Comparison of ENCODE assay signal across 8 mouse cellular contexts in the genomic region with DNA sequence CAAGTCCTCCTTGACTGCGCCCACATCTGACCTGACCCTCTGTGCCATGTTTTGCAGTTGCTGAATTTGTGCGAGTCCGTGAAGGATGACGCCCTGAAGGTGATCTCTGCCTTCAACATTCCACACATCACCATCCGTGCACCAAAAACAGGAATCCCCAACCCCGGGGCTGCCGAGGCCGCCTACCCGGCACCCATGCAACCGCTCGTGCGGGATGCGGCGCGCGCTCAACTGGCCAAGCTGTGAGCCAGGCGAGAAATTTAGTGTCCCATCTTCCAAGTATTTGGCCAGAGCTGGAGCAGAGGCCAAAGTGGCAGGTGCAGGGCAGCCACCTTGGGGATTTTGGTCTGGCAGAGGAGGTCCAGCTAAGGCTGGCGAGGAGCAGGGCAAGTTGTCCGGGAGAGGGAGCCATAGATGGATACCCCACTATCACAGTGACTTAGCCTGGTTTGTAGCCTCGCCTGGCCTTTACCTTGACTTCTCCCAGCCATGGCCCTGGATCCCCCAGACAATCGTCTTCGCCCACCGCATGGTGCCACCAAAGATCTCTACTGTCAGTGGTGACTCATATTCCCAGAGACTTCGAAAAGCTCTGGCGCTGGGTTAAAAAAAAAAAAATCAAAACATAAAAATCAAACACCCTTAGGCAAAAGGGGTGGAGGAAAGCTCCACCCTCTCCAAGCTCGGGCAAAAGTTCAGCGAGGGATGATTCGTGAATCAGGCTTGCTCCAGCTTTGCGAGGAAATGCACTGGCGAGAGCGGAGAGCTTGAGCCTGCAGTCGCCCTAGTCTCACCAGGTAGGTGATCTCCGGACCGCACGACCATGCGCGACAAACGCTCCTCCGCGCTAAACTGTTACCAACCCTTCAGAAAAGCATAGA. TPM values are rescaled to one million over a fixed set of nuclear protein-coding genes. Genes with fewer than 3 reads are reported as not detected.
DNase-seq lines count a peak whose midpoint lies in the region; ATAC-seq and TF ChIP-seq lines count a peak whose summit lies in the region.

No protein-coding gene starts in this region.

- no peaks in the 10 kb centered on the region for H3K27me3 ChIP-seq in heart, adult 2 months (ENCODE audit: control insufficient read depth, insufficient read depth, low read length)
- peaks cover 27% of the 10 kb centered on the region for H3K27me3 ChIP-seq in lung, embryonic 15.5 days
- H3K27me3 ChIP-seq in splenic B cell, adult 2 months (ENCODE audit: control insufficient read depth, insufficient read depth, low read length, poor library complexity, severe bottlenecking): no peaks in the 10 kb centered on the region; the same call in 1 of the 2 replicates

- H3K4me3 ChIP-seq in layer of hippocampus, adult 2 months: peak overlapping the region; percentile 8
- H3K4me3 ChIP-seq in heart, adult 2 months: peak overlapping the region; percentile 32
- H3K4me3 ChIP-seq in lung, embryonic 15.5 days: peak overlapping the region; percentile 70

- no peak for TF ChIP-seq POLR2A in brain, embryonic 14.5 days (IDR thresholded peaks at IDR 0.05; ENCODE audit: borderline replicate concordance, extremely low read depth, insufficient read depth, insufficient read length, poor library complexity, severe bottlenecking)
- TF ChIP-seq POLR2A in heart, adult 2 months (IDR thresholded peaks at IDR 0.05; ENCODE audit: insufficient read depth, low read depth, low read length): no peak

- WGBS in heart, adult 2 months: 15% methylated on average over 40 of the region's 40 CpGs
- 2% methylated on average over 40 of the region's 40 CpGs for WGBS in lung, embryonic 15.5 days

- intact Hi-C loops in heart, adult 2 months (cut with DNase I): loop anchor here (1.0 to 5.0 kb wide), 4 partner anchors 122 to 450 kb away; no protein-coding TSS in a partner anchor

- no peak overlapping the region for H3K9ac ChIP-seq in heart, adult 2 months (ENCODE audit: low read depth, low read length)
- H3K9ac ChIP-seq in lung, embryonic 15.5 days: peak overlapping the region; percentile 32

- TF ChIP-seq CTCF in layer of hippocampus, adult 2 months (conservative IDR thresholded peaks at IDR 0.05): peak; percentile 45
- peak; percentile 20; the same call in 1 of the 2 replicates for TF ChIP-seq CTCF in brain, embryonic 14.5 days (IDR thresholded peaks at IDR 0.05; ENCODE audit: borderline replicate concordance, extremely low read depth, insufficient read depth, insufficient read length)
- peak; percentile 66 for TF ChIP-seq CTCF in heart, adult 2 months (IDR thresholded peaks at IDR 0.05)

- no peak for ATAC-seq in lung, embryonic 15.5 days (ENCODE audit: borderline replicate concordance, extremely low read depth, low FRiP score, low TSS enrichment)

- DNase-seq in layer of hippocampus, adult 2 months (ENCODE audit: low spot score in 2 of 2): no peak
- DNase-seq in layer of hippocampus, postnatal 25 days (ENCODE audit: extremely low spot score in 1 of 2, low spot score in 1 of 2): no peak
- peak; percentile 17 for DNase-seq in brain, embryonic 14.5 days (ENCODE audit: low read depth)
- peak; percentile 54 to 60 for DNase-seq in heart, adult 2 months
- DNase-seq in kidney, adult 18-20 months: peak; percentile 59
- DNase-seq in splenic B cell, adult 2 months (ENCODE audit: low read depth, low spot score): peak; percentile 34
- DNase-seq in natural killer cell, adult 2 months (ENCODE audit: low spot score in 2 of 2): no peak

- H3K9me3 ChIP-seq in lung, embryonic 15.5 days: no peaks in the 10 kb centered on the region

- H3K27ac ChIP-seq in layer of hippocampus, adult 2 months: no peak overlapping the region
- no peak overlapping the region for H3K27ac ChIP-seq in heart, adult 2 months
- H3K27ac ChIP-seq in lung, embryonic 15.5 days: no peak overlapping the region

- H3K79me2 ChIP-seq in heart, adult 2 months (replicated peaks; ENCODE audit: control insufficient read depth, insufficient read depth, low read length): no peaks in the 10 kb centered on the region

- H3K4me1 ChIP-seq in heart, adult 2 months (ENCODE audit: control insufficient read depth, insufficient read depth, low read length): peaks cover 8% of the 10 kb centered on the region
- H3K4me1 ChIP-seq in lung, embryonic 15.5 days: peaks cover 30% of the 10 kb centered on the region

- H3K4me2 ChIP-seq in lung, embryonic 15.5 days: peak overlapping the region; percentile 96

- no peak for TF ChIP-seq EP300 in heart, adult 2 months (IDR thresholded peaks at IDR 0.05; ENCODE audit: insufficient read depth, low read depth, low read length)

- H3K36me3 ChIP-seq in heart, adult 2 months (ENCODE audit: control insufficient read depth, insufficient read depth, low read length): no peaks in the 10 kb centered on the region
- no peaks in the 10 kb centered on the region for H3K36me3 ChIP-seq in lung, embryonic 15.5 days
- no peaks in the 10 kb centered on the region for H3K36me3 ChIP-seq in splenic B cell, adult 2 months (ENCODE audit: control insufficient read depth, insufficient read depth, low read length, poor library complexity, severe bottlenecking)

RNA-seq across cellular contexts. Expression of gene Bcl2l11, which starts 2.7 kb away (rescaled TPM):
- total RNA-seq in layer of hippocampus, adult 2 months (2021): 1 to 10 TPM; 5.6 to 9.0 TPM
- 1 to 10 TPM; 6.2 to 6.7 TPM for total RNA-seq in layer of hippocampus, postnatal 25 days (2021)
- polyA plus RNA-seq in brain, embryonic 14.5 days (2012; rRNA removed): 13.8 and 17.0 TPM in 2 replicates
- total RNA-seq in heart, adult 2 months (2021): 10 to 100 TPM; 13.5 to 19.9 TPM
- polyA plus RNA-seq in heart, adult 2 months (2012; rRNA removed): 10.9 and 14.9 TPM in 2 replicates
- 29.2 and 29.4 TPM in 2 replicates for polyA plus RNA-seq in lung, embryonic 15.5 days (2015; fragmentation: Nextera tagmentation; extraction: Ambion mirVana)

Comparison
In these comparisons a context has a peak if more than half of its experiments do, and no peak if none do; other contexts are left out.
1. DNase-seq: peak in brain, embryonic 14.5 days (single experiment), heart, adult 2 months (2 of 2), kidney, adult 18-20 months (single experiment) and splenic B cell, adult 2 months (single experiment); none in layer of hippocampus, adult 2 months (0 of 2), layer of hippocampus, postnatal 25 days (0 of 2) and natural killer cell, adult 2 months (0 of 2).
2. H3K4me3 ChIP-seq: peak in every context shown above with its lines; median percentile 70 in lung, embryonic 15.5 days; 32 in heart, adult 2 months; 8 in layer of hippocampus, adult 2 months.
3. Peak in every context shown above with its lines, with median percentiles within 50 percentile points of each other: CTCF ChIP-seq.